Mouse (Mus musculus) myocyte (in vitro differentiated cells): Measurements from ENCODE around the gene Prkch. TPM values are rescaled to one million over a fixed set of nuclear protein-coding genes. Genes with fewer than 3 reads are reported as not detected.

Experiments used
- H3K27me3 ChIP-seq: one replicate; pipeline ENCODE4 v1.6.1; 2011; ENCODE audit not compliant: control insufficient read depth, insufficient read depth, insufficient read length
- H3K36me3 ChIP-seq: one replicate; pipeline ENCODE4 v1.6.1; 2011; ENCODE audit not compliant: control insufficient read depth, insufficient read depth
- H3K4me2 ChIP-seq: one replicate; pipeline ENCODE4 v1.6.1; 2011; ENCODE audit warnings: low read depth, control low read depth
- H3K4me3 ChIP-seq: one replicate; pipeline ENCODE4 v1.5.1; 2011; ENCODE audit warnings: mild to moderate bottlenecking, control low read depth, moderate library complexity
- H3K79me2 ChIP-seq: one replicate; pipeline ENCODE4 v1.6.1; 2011; ENCODE audit not compliant: control insufficient read depth, insufficient read depth
- H3ac ChIP-seq: one replicate; pipeline ENCODE4 v1.6.1; 2011; ENCODE audit not compliant: control insufficient read depth, insufficient read length
- CEBPB ChIP-seq: IDR thresholded peaks from 2 replicates; pipeline ENCODE4 v1.6.1; 2011; ENCODE audit warnings: mild to moderate bottlenecking, moderate library complexity; ENCODE audit not compliant: poor library complexity, insufficient read depth, severe bottlenecking
- E2F4 ChIP-seq: IDR thresholded peaks from one replicate; pipeline ENCODE4 v1.6.1; 2011; ENCODE audit warnings: mild to moderate bottlenecking, control low read depth, moderate library complexity; ENCODE audit not compliant: insufficient read depth
- MAX ChIP-seq: IDR thresholded peaks from one replicate; pipeline ENCODE4 v1.6.1; 2011; ENCODE audit warnings: low read depth, mild to moderate bottlenecking, control low read depth
- MYOD1 ChIP-seq, 3 experiments: IDR thresholded peaks; one replicate each; pipeline ENCODE4 v1.6.1; 2011; ENCODE audit warnings: control low read depth in 2 of 3, low read depth in 2 of 3, mild to moderate bottlenecking in 2 of 3, moderate library complexity in 1 of 3; ENCODE audit not compliant: insufficient read length in 2 of 3, control insufficient read depth in 1 of 3
- MYOG ChIP-seq, 3 experiments: IDR thresholded peaks; one replicate each; pipeline ENCODE4 v1.6.1; 2011; ENCODE audit warnings: control low read depth in 2 of 3, low read depth in 2 of 3, mild to moderate bottlenecking in 2 of 3; ENCODE audit not compliant: insufficient read length in 2 of 3, control insufficient read depth in 1 of 3, insufficient read depth in 1 of 3
- POLR2A ChIP-seq: IDR thresholded peaks from one replicate; pipeline ENCODE4 v1.6.1; 2011; ENCODE audit warnings: low read depth, mild to moderate bottlenecking, control low read depth, moderate library complexity; ENCODE audit not compliant: insufficient read length
- POLR2AphosphoS2 ChIP-seq: IDR thresholded peaks from one replicate; pipeline ENCODE4 v1.6.1; 2011; ENCODE audit warnings: low read depth, control low read depth; ENCODE audit not compliant: insufficient read length
- REST ChIP-seq: IDR thresholded peaks from one replicate; pipeline ENCODE4 v1.6.1; 2011; ENCODE audit warnings: mild to moderate bottlenecking, control low read depth, moderate library complexity; ENCODE audit not compliant: insufficient read depth, insufficient read length
- SRF ChIP-seq: IDR thresholded peaks from one replicate; pipeline ENCODE4 v1.6.1; 2011; ENCODE audit warnings: low read depth; ENCODE audit not compliant: control insufficient read depth, insufficient read length
- TCF12 ChIP-seq: IDR thresholded peaks from one replicate; pipeline ENCODE4 v1.6.1; 2011; ENCODE audit warnings: mild to moderate bottlenecking, control low read depth; ENCODE audit not compliant: poor library complexity, insufficient read depth, severe bottlenecking
- TCF3 ChIP-seq: IDR thresholded peaks from one replicate; pipeline ENCODE4 v1.6.1; 2011; ENCODE audit warnings: low read depth, control low read depth; ENCODE audit not compliant: insufficient read length
- USF1 ChIP-seq: IDR thresholded peaks from one replicate; pipeline ENCODE4 v1.6.1; 2011; ENCODE audit warnings: low read depth, mild to moderate bottlenecking, control low read depth, moderate library complexity
- polyA plus RNA-seq: library from polyadenylated mRNA; unstranded; fragments of >200 nt; fragmentation: generic; extraction: Trizol; gene quantifications from one replicate; pipeline ENCODE4 v1.2.1, GENCODE M21; 2012; ENCODE audit warnings: missing spikeins

The Prkch gene
- polyA plus RNA-seq, 1 experiment: 0.10 TPM

DNA sequence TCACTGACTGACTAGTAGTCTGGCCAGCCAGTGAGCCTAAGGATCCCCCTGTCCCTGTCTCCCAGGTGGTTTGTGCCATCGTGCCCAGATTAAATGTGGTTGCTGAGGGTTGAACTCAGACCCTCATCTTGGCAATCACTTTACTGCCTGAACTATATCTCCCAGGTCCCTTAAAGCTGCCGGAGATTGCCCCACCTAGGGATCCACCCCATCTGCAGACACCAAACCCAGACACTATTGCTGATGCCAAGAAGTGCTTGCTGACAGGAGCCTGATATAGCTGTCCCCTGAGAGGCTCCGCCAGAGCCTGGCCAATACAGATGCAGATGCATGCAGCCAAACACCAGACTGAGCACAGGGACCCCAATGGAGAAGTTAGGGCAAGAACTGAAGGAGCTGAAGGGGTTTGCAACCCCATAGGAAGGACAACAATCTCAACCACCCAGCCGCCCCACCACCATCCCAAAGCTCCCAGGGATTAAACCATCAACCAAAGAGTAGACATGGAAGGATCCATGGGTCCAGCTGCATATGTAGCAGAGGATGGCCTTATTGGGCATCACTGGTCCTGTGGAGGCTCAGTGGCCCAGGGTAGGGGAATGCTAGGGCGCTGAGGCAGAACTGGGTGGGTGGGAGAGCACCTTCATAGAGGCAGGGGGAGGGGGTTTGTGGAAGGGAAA is 229.6 kb downstream of the Prkch start:
- no peak overlapping the region for H3K4me3 ChIP-seq
- H3K27me3 ChIP-seq: no peaks in the 10 kb centered on the region
- TF ChIP-seq POLR2AphosphoS2 (no peak), E2F4 (no peak), MAX (no peak), MYOD1 (IDR thresholded peaks at IDR 0.05; ENCODE audit: control insufficient read depth in 1 of 3, insufficient read length in 2 of 3, low read depth in 2 of 3) (no peak), USF1 (no peak), TCF3 (no peak), SRF (no peak), MYOG (IDR thresholded peaks at IDR 0.05; ENCODE audit: control insufficient read depth in 1 of 3, insufficient read depth in 1 of 3, insufficient read length in 2 of 3, low read depth in 2 of 3) (no peak), POLR2A (no peak), REST (no peak), CEBPB (no peak), TCF12 (no peak)
- no peaks in the 10 kb centered on the region for H3K79me2 ChIP-seq
- peak overlapping the region; percentile 65 for H3K4me2 ChIP-seq
- H3ac ChIP-seq: no peak overlapping the region
- H3K36me3 ChIP-seq: no peaks in the 10 kb centered on the region

- H3K4me3 ChIP-seq: no peak overlapping the region
- H3K4me2 ChIP-seq: no peak overlapping the region
- H3K36me3 ChIP-seq: no peaks in the 10 kb centered on the region
- no peak overlapping the region for H3ac ChIP-seq
- no peak for TF ChIP-seq POLR2AphosphoS2
- no peak for TF ChIP-seq MAX
- TF ChIP-seq TCF12: no peak
- H3K27me3 ChIP-seq: no peaks in the 10 kb centered on the region
- H3K79me2 ChIP-seq: no peaks in the 10 kb centered on the region
Measured at GRCm38 (mm10) chr12:73814897-73815296, 230.3 kb downstream of the Prkch start.

DNA sequence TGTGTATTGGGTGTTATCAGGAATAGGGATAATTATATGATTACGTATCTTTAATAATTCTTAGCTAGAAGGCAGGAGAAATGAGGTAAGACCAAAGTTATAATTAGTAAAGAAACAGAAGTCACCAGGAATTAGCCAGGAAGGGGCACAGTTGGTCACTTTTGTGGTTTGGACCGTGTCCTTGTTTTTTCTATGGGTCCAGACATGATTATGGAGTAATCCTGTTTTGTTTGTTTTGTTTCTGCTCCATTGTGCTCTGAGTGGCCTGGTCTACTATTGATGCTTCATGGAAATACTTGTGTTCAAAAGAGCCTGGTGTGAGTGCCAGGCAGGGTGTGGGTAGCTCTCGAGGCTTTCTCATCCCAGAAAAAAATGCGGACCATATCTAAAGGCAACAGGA is 230.9 kb downstream of the Prkch start:
- TF ChIP-seq USF1 (no peak), MAX (no peak), POLR2AphosphoS2 (no peak), REST (no peak), TCF12 (no peak), CEBPB (no peak), SRF (no peak), TCF3 (no peak)

GRCm38 (mm10) chr12:73815892-73816291 is 231.3 kb downstream of the Prkch start:
- H3ac ChIP-seq: no peak overlapping the region
- no peak overlapping the region for H3K4me2 ChIP-seq
- H3K79me2 ChIP-seq: no peaks in the 10 kb centered on the region
- no peak overlapping the region for H3K4me3 ChIP-seq
- no peaks in the 10 kb centered on the region for H3K36me3 ChIP-seq
- H3K27me3 ChIP-seq: no peaks in the 10 kb centered on the region
- TF ChIP-seq TCF12 (no peak), CEBPB (no peak), USF1 (no peak)

More for the DNA sequence above, 230.9 kb downstream of the Prkch start:
- Histone ChIP-seq H3K79me2 (no peaks in the 10 kb centered on the region), H3K27me3 (no peaks in the 10 kb centered on the region), H3K4me2 (no peak overlapping the region), H3K36me3 (no peaks in the 10 kb centered on the region), H3ac (no peak overlapping the region), H3K4me3 (no peak overlapping the region)

- no peak for TF ChIP-seq MAX
- TF ChIP-seq REST: no peak
- no peak for TF ChIP-seq E2F4
- TF ChIP-seq USF1: no peak
- no peak for TF ChIP-seq MYOD1 (IDR thresholded peaks at IDR 0.05; ENCODE audit: control insufficient read depth in 1 of 3, insufficient read length in 2 of 3, low read depth in 2 of 3)
- no peak for TF ChIP-seq POLR2AphosphoS2
- no peak for TF ChIP-seq POLR2A
- no peak for TF ChIP-seq TCF12
- TF ChIP-seq SRF: no peak
- no peaks in the 10 kb centered on the region for H3K36me3 ChIP-seq
- no peaks in the 10 kb centered on the region for H3K79me2 ChIP-seq
- no peak overlapping the region for H3K4me2 ChIP-seq
- H3K4me3 ChIP-seq: no peak overlapping the region
- H3ac ChIP-seq: no peak overlapping the region
- no peaks in the 10 kb centered on the region for H3K27me3 ChIP-seq
Measured at GRCm38 (mm10) chr12:73816866-73817265, 232.3 kb downstream of the Prkch start.

DNA sequence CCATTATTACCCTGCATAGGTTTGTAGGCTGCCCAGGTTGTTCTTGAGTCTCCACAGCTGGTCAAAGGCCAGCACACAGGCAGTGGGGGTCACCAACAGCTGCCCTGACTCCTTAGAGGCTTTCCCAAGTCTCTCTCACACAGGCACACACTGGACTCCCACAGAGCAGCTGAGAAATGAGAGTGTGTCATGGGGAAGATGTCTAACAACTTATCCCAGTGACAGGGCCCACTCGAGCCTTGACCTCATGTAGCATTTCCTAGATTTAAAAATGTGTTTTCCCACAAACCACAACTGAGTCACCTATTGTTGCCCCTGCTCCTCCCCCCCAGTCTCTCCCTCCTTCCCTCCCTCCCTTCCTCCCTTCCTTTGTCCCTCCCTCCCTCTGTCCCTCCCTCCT is 234.2 kb downstream of the Prkch start:
- no peaks in the 10 kb centered on the region for H3K79me2 ChIP-seq
- H3K27me3 ChIP-seq: no peaks in the 10 kb centered on the region
- no peak overlapping the region for H3K4me3 ChIP-seq
- TF ChIP-seq E2F4 (no peak), MYOD1 (IDR thresholded peaks at IDR 0.05; ENCODE audit: control insufficient read depth in 1 of 3, insufficient read length in 2 of 3, low read depth in 2 of 3) (peak; percentile 24 to 58 (median 57)), MYOG (IDR thresholded peaks at IDR 0.05; ENCODE audit: control insufficient read depth in 1 of 3, insufficient read depth in 1 of 3, insufficient read length in 2 of 3, low read depth in 2 of 3) (peak in 2 of 3 experiments; percentile 41 to 45), POLR2AphosphoS2 (no peak), TCF12 (no peak), CEBPB (no peak), POLR2A (no peak), USF1 (no peak), TCF3 (no peak), MAX (no peak)
- no peaks in the 10 kb centered on the region for H3K36me3 ChIP-seq
- peak overlapping the region; percentile 53 for H3K4me2 ChIP-seq
- H3ac ChIP-seq: no peak overlapping the region
